Mouse (Mus musculus) midbrain, embryonic 10.5 days (tissue): Measurements from ENCODE around the gene Foxp1. TPM values are rescaled to one million over a fixed set of nuclear protein-coding genes. Genes with fewer than 3 reads are reported as not detected.

ENCODE experiments used
- DNase-seq: peaks from one replicate; pipeline ENCODE4 v3.0.0-alpha.2; 2017; ENCODE audit warnings: low spot score
- H3K27ac ChIP-seq: fragments of 300-500 bp; sonication (generic); replicated peaks from 2 replicates; pipeline ENCODE4 v1.5.1; 2016; ENCODE audit warnings: mild to moderate bottlenecking
- H3K27me3 ChIP-seq: fragments of 300-500 bp; sonication (generic); 2 replicates; pipeline ENCODE4 v1.6.1; 2016; ENCODE audit warnings: low read depth, mild to moderate bottlenecking; ENCODE audit not compliant: poor library complexity, severe bottlenecking
- H3K36me3 ChIP-seq: fragments of 300-500 bp; sonication (generic); 2 replicates; pipeline ENCODE4 v1.6.1; 2016; ENCODE audit warnings: mild to moderate bottlenecking, moderate library complexity
- H3K4me1 ChIP-seq: fragments of 300-500 bp; sonication (generic); 2 replicates; pipeline ENCODE4 v1.6.1; 2016
- H3K4me3 ChIP-seq: fragments of 300-500 bp; sonication (generic); 2 replicates; pipeline ENCODE4 v1.5.1; 2016; ENCODE audit warnings: mild to moderate bottlenecking, moderate library complexity
- H3K9me3 ChIP-seq: fragments of 300-500 bp; sonication (generic); replicated peaks from 2 replicates; pipeline ENCODE4 v1.6.1; 2016; ENCODE audit warnings: mild to moderate bottlenecking
- WGBS: fragments of 180-500 bp; shearing (Covaris S2); methylation state at CpG from one replicate; pipeline ENCODE4 v1.1.7; 2016; 5-methylcytosine and 5-hydroxymethylcytosine counted together
- polyA plus RNA-seq: library from polyadenylated mRNA; unstranded; fragments of >200 nt; fragmentation: Nextera tagmentation; extraction: Ambion mirVana; gene quantifications from 2 replicates; pipeline ENCODE4 v1.2.1, GENCODE M21; 2016

Foxp1 gene
- polyA plus RNA-seq, 1 experiment from 2014 or later, result 63.7 TPM

GRCm38 (mm10) chr6:99285026-99285425 is 237.5 kb downstream of the Foxp1 start:
- Histone ChIP-seq H3K9me3 (no peaks in the 10 kb centered on the region), H3K27ac (no peak overlapping the region), H3K4me1 (peaks cover 25% of the 10 kb centered on the region), H3K27me3 (no peaks in the 10 kb centered on the region; the same call in 1 of the 2 replicates), H3K4me3 (no peak overlapping the region), H3K36me3 (no peaks in the 10 kb centered on the region)
- 76% methylated on average over 3 of the region's 3 CpGs for WGBS
- DNase-seq, result no peak

- no peak for DNase-seq
- WGBS, result 85% methylated on average over 4 of the region's 4 CpGs
- no peaks in the 10 kb centered on the region; the same call in 1 of the 2 replicates for H3K27me3 ChIP-seq
- H3K27ac ChIP-seq, result no peak overlapping the region
- no peaks in the 10 kb centered on the region for H3K36me3 ChIP-seq
- peaks cover 25% of the 10 kb centered on the region for H3K4me1 ChIP-seq
- no peaks in the 10 kb centered on the region for H3K9me3 ChIP-seq
- no peak overlapping the region for H3K4me3 ChIP-seq
Observed at GRCm38 (mm10) chr6:99284019-99284418, 238.5 kb downstream of the Foxp1 start.

- no peak overlapping the region for H3K4me3 ChIP-seq
- H3K36me3 ChIP-seq, result no peaks in the 10 kb centered on the region
- no peak overlapping the region; the same call in 1 of the 2 replicates for H3K27ac ChIP-seq
- H3K27me3 ChIP-seq, result no peaks in the 10 kb centered on the region; the same call in 1 of the 2 replicates
- H3K4me1 ChIP-seq, result peaks cover 25% of the 10 kb centered on the region
- DNase-seq, result peak; percentile 38
- 63% methylated on average over 15 of the region's 15 CpGs for WGBS
- H3K9me3 ChIP-seq, result no peaks in the 10 kb centered on the region
Observed at GRCm38 (mm10) chr6:99282866-99283657, 239.5 kb downstream of the Foxp1 start.

- WGBS, result 96% methylated on average over 9 of the region's 9 CpGs
- H3K4me3 ChIP-seq, result no peak overlapping the region
- no peaks in the 10 kb centered on the region for H3K9me3 ChIP-seq
- DNase-seq, result no peak
- H3K4me1 ChIP-seq, result peaks cover 31% of the 10 kb centered on the region
- no peak overlapping the region for H3K27ac ChIP-seq
- no peaks in the 10 kb centered on the region; the same call in 1 of the 2 replicates for H3K27me3 ChIP-seq
- no peaks in the 10 kb centered on the region for H3K36me3 ChIP-seq
Observed at GRCm38 (mm10) chr6:99281433-99281832, 241.1 kb downstream of the Foxp1 start.

GRCm38 (mm10) chr6:99280619-99281018 is 241.9 kb downstream of the Foxp1 start:
- H3K4me3 ChIP-seq, result no peak overlapping the region
- no peaks in the 10 kb centered on the region for H3K9me3 ChIP-seq
- H3K27ac ChIP-seq, result no peak overlapping the region
- DNase-seq, result no peak
- no peaks in the 10 kb centered on the region for H3K36me3 ChIP-seq
- no peaks in the 10 kb centered on the region; the same call in 1 of the 2 replicates for H3K27me3 ChIP-seq
- H3K4me1 ChIP-seq, result peaks cover 31% of the 10 kb centered on the region
- 85% methylated on average over 5 of the region's 5 CpGs for WGBS

GRCm38 (mm10) chr6:99277251-99277650 is 245.3 kb downstream of the Foxp1 start:
- H3K9me3 ChIP-seq, result no peaks in the 10 kb centered on the region
- no peak overlapping the region for H3K4me3 ChIP-seq
- no peak overlapping the region for H3K27ac ChIP-seq
- WGBS, result 89% methylated on average over 1 of the region's 1 CpGs
- H3K36me3 ChIP-seq, result 0 out of 2 replicates have a peak, but pooled peaks cover 8% of the 10 kb centered on the region
- peaks cover 5% of the 10 kb centered on the region; the same call in 1 of the 2 replicates for H3K4me1 ChIP-seq
- DNase-seq, result no peak
- H3K27me3 ChIP-seq, result no peaks in the 10 kb centered on the region

- H3K9me3 ChIP-seq, result no peaks in the 10 kb centered on the region
- H3K27me3 ChIP-seq, result no peaks in the 10 kb centered on the region
- WGBS, result 88% methylated on average over 7 of the region's 7 CpGs
- no peak overlapping the region for H3K27ac ChIP-seq
- H3K4me3 ChIP-seq, result no peak overlapping the region
- DNase-seq, result no peak
- H3K4me1 ChIP-seq, result peaks cover 12% of the 10 kb centered on the region; the same call in 1 of the 2 replicates
- 0 out of 2 replicates have a peak, but pooled peaks cover 8% of the 10 kb centered on the region for H3K36me3 ChIP-seq
Observed at GRCm38 (mm10) chr6:99276297-99276653, 246.2 kb downstream of the Foxp1 start.

GRCm38 (mm10) chr6:99275381-99276296 is 246.9 kb downstream of the Foxp1 start:
- Histone ChIP-seq H3K4me3 (no peak overlapping the region), H3K4me1 (peaks cover 12% of the 10 kb centered on the region; the same call in 1 of the 2 replicates)
- WGBS, result 80% methylated on average over 21 of the region's 21 CpGs

GRCm38 (mm10) chr6:99274667-99275066 is 247.9 kb downstream of the Foxp1 start:
- DNase-seq, result no peak
- Histone ChIP-seq H3K27ac (no peak overlapping the region), H3K9me3 (no peaks in the 10 kb centered on the region), H3K4me3 (no peak overlapping the region), H3K4me1 (peaks cover 14% of the 10 kb centered on the region; the same call in 1 of the 2 replicates), H3K27me3 (no peaks in the 10 kb centered on the region), H3K36me3 (0 out of 2 replicates have a peak, but pooled peaks cover 8% of the 10 kb centered on the region)
- WGBS, result 93% methylated on average over 5 of the region's 5 CpGs

More at GRCm38 (mm10) chr6:99275381-99276296, 246.9 kb downstream of the Foxp1 start:
- Histone ChIP-seq H3K36me3 (0 out of 2 replicates have a peak, but pooled peaks cover 8% of the 10 kb centered on the region), H3K27me3 (no peaks in the 10 kb centered on the region), H3K9me3 (no peaks in the 10 kb centered on the region), H3K27ac (no peak overlapping the region)
- DNase-seq, result no peak

GRCm38 (mm10) chr6:99274222-99274621 is 248.3 kb downstream of the Foxp1 start:
- H3K36me3 ChIP-seq, result 0 out of 2 replicates have a peak, but pooled peaks cover 8% of the 10 kb centered on the region
- no peak overlapping the region for H3K27ac ChIP-seq
- no peaks in the 10 kb centered on the region for H3K27me3 ChIP-seq
- WGBS, result 81% methylated on average over 6 of the region's 6 CpGs
- H3K9me3 ChIP-seq, result no peaks in the 10 kb centered on the region
- H3K4me3 ChIP-seq, result no peak overlapping the region
- H3K4me1 ChIP-seq, result peaks cover 14% of the 10 kb centered on the region; the same call in 1 of the 2 replicates
- DNase-seq, result no peak

- H3K27me3 ChIP-seq, result no peaks in the 10 kb centered on the region
- WGBS, result 85% methylated on average over 5 of the region's 5 CpGs
- H3K9me3 ChIP-seq, result no peaks in the 10 kb centered on the region
- H3K4me3 ChIP-seq, result no peak overlapping the region
- H3K36me3 ChIP-seq, result 0 out of 2 replicates have a peak, but pooled peaks cover 8% of the 10 kb centered on the region
- H3K4me1 ChIP-seq, result peaks cover 22% of the 10 kb centered on the region
- no peak overlapping the region for H3K27ac ChIP-seq
- no peak for DNase-seq
Observed at GRCm38 (mm10) chr6:99273177-99273576, 249.3 kb downstream of the Foxp1 start.

- H3K36me3 ChIP-seq, result 0 out of 2 replicates have a peak, but pooled peaks cover 8% of the 10 kb centered on the region
- 83% methylated on average over 3 of the region's 3 CpGs for WGBS
- no peak overlapping the region for H3K27ac ChIP-seq
- no peaks in the 10 kb centered on the region for H3K27me3 ChIP-seq
- no peak overlapping the region for H3K4me3 ChIP-seq
- H3K4me1 ChIP-seq, result peaks cover 20% of the 10 kb centered on the region
- no peak for DNase-seq
- no peaks in the 10 kb centered on the region for H3K9me3 ChIP-seq
Observed at GRCm38 (mm10) chr6:99272174-99272573, 250.3 kb downstream of the Foxp1 start.
